Mouse (Mus musculus) stomach, postnatal 0 days (tissue): ENCODE measurements around the gene Gm20425. TPM values are rescaled to one million over a fixed set of nuclear protein-coding genes. Genes with fewer than 3 reads are reported as not detected.

ENCODE experiments used
- ATAC-seq: fragments of 200-750 bp; cut with Nextera tagmentation; 2 replicates; pipeline ENCODE4 v1.8.0; 2017; ENCODE audit not compliant: low FRiP score, low TSS enrichment
- DNase-seq: peaks from one replicate; pipeline ENCODE4 v3.0.0-alpha.2; 2016; ENCODE audit warnings: low spot score
- H3K27ac ChIP-seq: fragments of 300-500 bp; sonication (generic); replicated peaks from 2 replicates; pipeline ENCODE4 v1.5.1; 2014; ENCODE audit warnings: mild to moderate bottlenecking, control low read depth
- H3K27me3 ChIP-seq: fragments of 300-500 bp; sonication (generic); 2 replicates; pipeline ENCODE4 v1.6.1; 2014; ENCODE audit warnings: low read length; ENCODE audit not compliant: control insufficient read depth, insufficient read depth
- H3K36me3 ChIP-seq: fragments of 300-500 bp; sonication (generic); 2 replicates; pipeline ENCODE4 v1.6.1; 2014; ENCODE audit warnings: low read length, mixed read lengths; ENCODE audit not compliant: control insufficient read depth, insufficient read depth
- H3K4me1 ChIP-seq: fragments of 300-500 bp; sonication (generic); replicated peaks from 2 replicates; pipeline ENCODE4 v1.6.1; 2014; ENCODE audit warnings: antibody characterized with exemption; ENCODE audit not compliant: control insufficient read depth, insufficient read depth
- H3K4me2 ChIP-seq: fragments of 300-500 bp; sonication (generic); replicated peaks from 2 replicates; pipeline ENCODE4 v1.6.1; 2014; ENCODE audit warnings: low read depth, mild to moderate bottlenecking, control low read depth, moderate library complexity
- H3K4me3 ChIP-seq: fragments of 300-500 bp; sonication (generic); 2 replicates; pipeline ENCODE4 v1.5.1; 2014; ENCODE audit warnings: low read depth, low read length, control low read depth
- H3K9ac ChIP-seq: fragments of 300-500 bp; sonication (generic); 2 replicates; pipeline ENCODE4 v1.6.1; 2014; ENCODE audit warnings: mild to moderate bottlenecking, low read length, control low read depth, mixed read lengths
- H3K9me3 ChIP-seq: fragments of 300-500 bp; sonication (generic); 2 replicates; pipeline ENCODE4 v1.6.1; 2016; ENCODE audit warnings: low read length; ENCODE audit not compliant: control insufficient read depth
- CTCF ChIP-seq: IDR thresholded peaks from 2 replicates; pipeline ENCODE4 v1.5.1; 2016; ENCODE audit warnings: antibody characterized with exemption, low read depth, mild to moderate bottlenecking, moderate library complexity
- EP300 ChIP-seq: optimal IDR thresholded peaks from 2 replicates; pipeline ENCODE3; 2016; ENCODE audit warnings: antibody characterized with exemption
- WGBS: fragments of 180-500 bp; shearing (Covaris S2); extraction: QIAGEN DNeasy Blood & Tissue Kit; methylation state at CpG from one replicate; pipeline ENCODE4 v1.1.7; 2014; 5-methylcytosine and 5-hydroxymethylcytosine counted together
- polyA plus RNA-seq: library from polyadenylated mRNA; unstranded; fragments of >200 nt; fragmentation: Nextera tagmentation; extraction: Ambion mirVana; gene quantifications from 2 replicates; pipeline ENCODE4 v1.2.1, GENCODE M21; 2015

Gm20425 gene
- polyA plus RNA-seq, 1 experiment from 2014 or later, result 9.3 TPM

DNA sequence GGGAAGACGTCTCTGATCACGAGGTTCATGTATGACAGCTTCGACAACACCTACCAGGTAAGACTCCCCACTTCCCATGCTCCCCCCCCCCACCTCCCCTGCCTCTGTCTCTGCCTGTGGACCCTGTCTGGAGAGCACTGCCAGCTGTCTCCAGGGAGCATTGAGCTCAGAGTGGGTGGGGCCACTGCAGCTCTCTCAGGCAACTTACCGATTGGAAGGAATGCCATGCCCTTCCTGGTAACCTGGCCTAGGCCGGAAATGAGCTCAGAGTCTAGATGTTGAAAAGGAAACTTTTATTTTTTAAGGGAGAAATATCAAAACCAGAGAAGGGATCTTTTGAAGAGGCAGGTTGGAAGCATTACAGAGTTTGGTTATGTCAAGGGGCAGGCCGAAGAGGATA is 89.7 kb downstream of the Gm20425 start:
- Histone ChIP-seq H3K27ac (no peak overlapping the region), H3K9ac (no peak overlapping the region), H3K9me3 (no peaks in the 10 kb centered on the region), H3K36me3 (no peaks in the 10 kb centered on the region), H3K4me3 (no peak overlapping the region), H3K4me2 (no peak overlapping the region), H3K27me3 (no peaks in the 10 kb centered on the region), H3K4me1 (no peaks in the 10 kb centered on the region)
- DNase-seq (no peak), ATAC-seq (no peak)
- WGBS, result 86% methylated on average over 6 of the region's 6 CpGs
- TF ChIP-seq CTCF, result no peak
- no peak for TF ChIP-seq EP300

Other genes starting within 250 kb of the Gm20425 start
- gene Slco2a1, start 241.6 kb downstream of the Gm20425 start, polyA plus RNA-seq, result 22.1 and 22.3 TPM in 2 replicates
- 3.3 and 4.1 TPM in 2 replicates for gene Rab6b, start 118.5 kb downstream of the Gm20425 start, polyA plus RNA-seq
- 29.4 and 33.7 TPM in 2 replicates for gene Srprb, start 28.2 kb downstream of the Gm20425 start, polyA plus RNA-seq
- gene Trf, start 137 bp upstream of the Gm20425 start, polyA plus RNA-seq, result 83.4 and 105 TPM in 2 replicates
- gene 1300017J02Rik, start 74.8 kb upstream of the Gm20425 start, polyA plus RNA-seq, result 1.3 TPM in 2 replicates
- gene Topbp1, start 74.9 kb upstream of the Gm20425 start, polyA plus RNA-seq, result 15.6 and 17.2 TPM in 2 replicates
- 47.7 and 50.0 TPM in 2 replicates for gene Cdv3, start 135.5 kb upstream of the Gm20425 start, polyA plus RNA-seq